Mouse (Mus musculus) kidney, embryonic 15.5 days (tissue): ENCODE measurements at regions not wholly inside any gene's neighbourhood (a gene's known extent, or its start where the extent isn't known, plus 50 kb on each side); places are given as distances from the start of the nearest gene placed in this dataset.

Experiments
- ATAC-seq: fragments of 200-750 bp; cut with Nextera tagmentation; replicated peaks from 2 replicates; pipeline ENCODE4 v1.8.0; 2017; ENCODE audit warnings: moderate TSS enrichment; ENCODE audit not compliant: low FRiP score
- H3K27ac ChIP-seq: fragments of 300-500 bp; sonication (generic); 2 replicates; pipeline ENCODE4 v1.5.1; 2015; ENCODE audit warnings: mild to moderate bottlenecking, inconsistent platforms
- H3K27me3 ChIP-seq: fragments of 300-500 bp; sonication (generic); 2 replicates; pipeline ENCODE4 v1.6.1; 2015; ENCODE audit warnings: inconsistent platforms
- H3K36me3 ChIP-seq: fragments of 300-500 bp; sonication (generic); 2 replicates; pipeline ENCODE4 v1.6.1; 2015; ENCODE audit warnings: inconsistent platforms
- H3K4me1 ChIP-seq: fragments of 300-500 bp; sonication (generic); 2 replicates; pipeline ENCODE4 v1.6.1; 2015; ENCODE audit warnings: inconsistent platforms
- H3K4me2 ChIP-seq: fragments of 300-500 bp; sonication (generic); 2 replicates; pipeline ENCODE4 v1.6.1; 2015; ENCODE audit warnings: moderate library complexity, mild to moderate bottlenecking, inconsistent platforms
- H3K4me3 ChIP-seq: fragments of 300-500 bp; sonication (generic); replicated peaks from 2 replicates; pipeline ENCODE4 v1.5.1; 2015; ENCODE audit warnings: mild to moderate bottlenecking, inconsistent platforms
- H3K9ac ChIP-seq: fragments of 300-500 bp; sonication (generic); 2 replicates; pipeline ENCODE4 v1.6.1; 2015; ENCODE audit warnings: mild to moderate bottlenecking, inconsistent platforms
- H3K9me3 ChIP-seq: fragments of 300-500 bp; sonication (generic); replicated peaks from 2 replicates; pipeline ENCODE4 v1.6.1; 2016; ENCODE audit warnings: inconsistent platforms
- WGBS: fragments of 180-500 bp; shearing (Covaris S2); methylation state at CpG from one replicate; pipeline ENCODE4 v1.1.7; 2015; ENCODE audit warnings: mixed read lengths; 5-methylcytosine and 5-hydroxymethylcytosine counted together

DNA sequence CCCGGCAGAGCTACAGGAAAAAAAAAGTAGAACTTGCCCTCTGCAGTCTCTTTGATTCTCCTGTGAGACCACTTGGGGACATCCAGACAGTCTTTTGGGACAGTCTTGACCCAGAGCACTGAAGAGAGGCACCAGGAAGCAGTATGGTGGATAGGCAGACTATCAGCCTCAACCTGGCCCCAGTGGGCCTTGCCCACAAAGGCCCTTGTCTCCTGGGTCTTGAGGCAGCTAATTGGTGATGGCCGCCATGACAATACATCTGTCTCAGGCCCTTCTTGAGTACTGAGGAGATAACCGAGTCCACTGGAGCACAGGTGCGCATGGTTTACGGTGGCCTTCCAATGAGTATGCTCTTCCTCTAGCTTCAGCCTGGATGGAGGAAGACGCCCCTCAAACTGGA lies 170.6 kb upstream of the Rpl34 start:
- WGBS: 91% methylated on average over 6 of the region's 6 CpGs
- Histone ChIP-seq H3K4me3 (no peak overlapping the region), H3K27me3 (no peaks in the 10 kb centered on the region), H3K4me2 (no peak overlapping the region), H3K9me3 (no peaks in the 10 kb centered on the region), H3K4me1 (peaks cover 12% of the 10 kb centered on the region), H3K36me3 (no peaks in the 10 kb centered on the region), H3K9ac (no peak overlapping the region), H3K27ac (no peak overlapping the region)
- no peak for ATAC-seq

DNA sequence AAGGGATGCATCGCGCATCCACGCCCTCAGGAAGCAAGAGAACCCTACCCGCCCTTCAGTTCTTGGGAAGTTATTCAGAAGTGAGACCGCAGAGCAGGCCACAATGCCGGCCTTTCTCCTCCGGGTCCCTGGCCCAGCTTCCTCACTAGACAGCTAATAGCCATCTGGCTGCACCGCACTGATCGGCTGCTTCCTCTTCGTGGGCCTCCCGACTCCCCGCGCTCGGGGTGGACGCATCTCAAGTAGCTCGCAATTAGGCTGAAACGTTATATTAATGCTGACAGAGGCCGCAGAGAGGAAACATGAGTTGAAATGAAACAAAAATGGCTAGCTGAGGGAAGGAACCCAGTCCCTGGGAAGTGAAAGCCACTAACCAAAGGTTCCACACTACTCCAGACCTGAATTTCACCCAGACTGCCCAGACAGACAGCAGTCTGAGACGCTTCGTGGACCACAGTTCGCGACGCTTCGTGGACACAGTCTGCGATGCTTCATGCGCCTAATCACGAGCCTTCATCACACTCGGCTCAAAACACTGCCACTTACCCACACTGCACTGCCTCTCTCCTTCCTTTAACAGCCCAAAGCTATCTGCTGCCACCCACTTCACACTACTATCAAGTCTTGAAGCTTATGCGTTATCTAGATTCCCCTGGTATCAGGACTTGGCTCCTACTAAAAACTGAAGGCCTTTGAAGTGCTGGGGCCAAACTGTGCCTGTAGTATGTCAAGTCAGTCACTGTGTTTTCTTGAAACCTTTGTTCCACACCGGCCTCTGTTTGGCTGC lies 170.0 kb upstream of the Rpl34 start:
- Histone ChIP-seq H3K9ac (no peak overlapping the region), H3K4me1 (peaks cover 12% of the 10 kb centered on the region), H3K9me3 (no peaks in the 10 kb centered on the region), H3K36me3 (no peaks in the 10 kb centered on the region), H3K27me3 (no peaks in the 10 kb centered on the region), H3K4me2 (peak overlapping the region; percentile 19; the same call in 1 of the 2 replicates), H3K4me3 (no peak overlapping the region), H3K27ac (no peak overlapping the region)
- 71% methylated on average over 30 of the region's 30 CpGs for WGBS
- no peak for ATAC-seq

DNA sequence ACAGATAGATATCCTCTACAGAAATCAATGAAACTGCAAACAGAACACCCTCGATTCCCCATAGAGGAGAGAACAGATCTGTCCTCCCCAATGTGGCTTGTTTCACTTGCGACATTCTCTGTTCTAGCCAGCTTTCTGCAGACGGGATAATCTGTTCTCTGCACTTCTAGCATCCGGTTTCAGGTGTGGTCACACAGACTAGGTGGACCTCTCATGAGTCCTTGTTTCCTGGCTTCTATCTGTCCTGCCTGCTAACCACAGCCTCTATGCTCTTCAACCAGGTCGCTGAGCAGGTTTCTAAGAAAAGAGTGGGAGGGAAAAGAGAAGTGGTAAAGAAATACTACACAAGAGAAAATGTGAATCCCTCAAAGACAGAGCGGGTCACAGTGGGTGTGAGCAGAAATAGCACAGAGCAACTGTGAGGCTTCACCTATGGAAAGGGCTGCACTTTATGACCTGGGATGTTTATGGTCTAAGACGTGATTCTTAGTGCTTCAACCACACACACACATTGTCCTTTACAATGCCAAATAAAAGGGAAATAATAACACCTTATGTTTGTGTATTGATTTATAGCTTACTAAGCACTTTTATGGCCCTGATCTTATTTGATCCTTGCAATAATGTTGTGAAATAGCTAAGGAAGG lies 164.1 kb upstream of the Rpl34 start:
- WGBS: 63% methylated on average over 7 of the region's 7 CpGs

DNA sequence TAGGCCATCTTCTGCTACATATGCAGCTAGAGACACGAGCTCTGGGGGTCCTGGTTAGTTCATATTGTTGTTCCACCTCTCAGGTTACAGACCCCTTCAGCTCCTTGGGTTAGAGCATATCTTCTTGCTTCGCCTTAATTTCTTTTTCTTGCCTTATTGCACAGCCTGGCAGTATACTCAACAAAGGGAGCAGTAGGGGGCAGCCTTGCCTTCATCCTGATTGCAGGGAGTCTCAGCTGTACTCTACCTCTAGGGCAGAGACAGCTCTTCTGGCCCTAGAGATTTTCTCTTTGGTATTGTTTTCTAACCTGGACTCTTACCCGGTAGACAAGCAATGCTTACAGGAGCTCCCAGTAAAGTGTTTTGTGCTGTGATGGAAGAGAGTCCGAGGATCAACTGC lies 161.1 kb upstream of the Rpl34 start:
- H3K4me2 ChIP-seq: no peak overlapping the region
- no peaks in the 10 kb centered on the region for H3K36me3 ChIP-seq
- peaks cover 1% of the 10 kb centered on the region; the same call in 1 of the 2 replicates for H3K4me1 ChIP-seq
- no peak overlapping the region for H3K27ac ChIP-seq
- WGBS: 80% methylated on average over 4 of the region's 4 CpGs
- no peak overlapping the region for H3K4me3 ChIP-seq
- H3K9me3 ChIP-seq: no peaks in the 10 kb centered on the region
- no peaks in the 10 kb centered on the region for H3K27me3 ChIP-seq
- ATAC-seq: no peak
- H3K9ac ChIP-seq: no peak overlapping the region

More for the DNA sequence above, 164.1 kb upstream of the Rpl34 start:
- no peaks in the 10 kb centered on the region for H3K4me1 ChIP-seq
- no peak overlapping the region for H3K9ac ChIP-seq
- H3K4me2 ChIP-seq: no peak overlapping the region
- H3K4me3 ChIP-seq: no peak overlapping the region
- no peak overlapping the region for H3K27ac ChIP-seq
- H3K36me3 ChIP-seq: no peaks in the 10 kb centered on the region
- no peak for ATAC-seq
- no peaks in the 10 kb centered on the region for H3K27me3 ChIP-seq
- no peaks in the 10 kb centered on the region for H3K9me3 ChIP-seq

DNA sequence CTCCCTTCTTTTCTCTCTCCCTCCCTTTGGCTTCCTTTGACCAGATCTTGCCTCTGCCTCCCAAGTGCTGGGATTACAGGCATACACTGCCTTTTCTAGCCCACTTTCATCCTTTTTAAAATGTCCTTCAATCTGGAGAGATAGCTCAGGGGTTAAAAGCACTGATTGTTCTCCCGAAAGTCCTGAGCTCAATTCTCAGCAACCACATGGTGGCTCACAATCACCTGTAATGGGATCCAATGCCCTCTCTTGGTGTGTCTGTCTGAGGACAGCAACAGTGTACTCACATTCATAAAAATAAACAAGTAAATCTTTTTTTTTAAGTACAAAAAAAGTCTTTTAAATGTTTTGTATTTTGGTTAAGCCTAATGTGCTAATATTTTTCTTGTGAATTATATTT lies 158.4 kb upstream of the Rpl34 start:
- H3K27ac ChIP-seq: no peak overlapping the region
- H3K4me1 ChIP-seq: peaks cover 8% of the 10 kb centered on the region; the same call in 1 of the 2 replicates
- no peaks in the 10 kb centered on the region for H3K36me3 ChIP-seq
- no peak overlapping the region for H3K4me2 ChIP-seq
- no peak overlapping the region for H3K4me3 ChIP-seq
- H3K27me3 ChIP-seq: no peaks in the 10 kb centered on the region
- H3K9ac ChIP-seq: no peak overlapping the region
- no peak for ATAC-seq
- H3K9me3 ChIP-seq: no peaks in the 10 kb centered on the region
- 79% methylated on average over 1 of the region's 1 CpGs for WGBS

DNA sequence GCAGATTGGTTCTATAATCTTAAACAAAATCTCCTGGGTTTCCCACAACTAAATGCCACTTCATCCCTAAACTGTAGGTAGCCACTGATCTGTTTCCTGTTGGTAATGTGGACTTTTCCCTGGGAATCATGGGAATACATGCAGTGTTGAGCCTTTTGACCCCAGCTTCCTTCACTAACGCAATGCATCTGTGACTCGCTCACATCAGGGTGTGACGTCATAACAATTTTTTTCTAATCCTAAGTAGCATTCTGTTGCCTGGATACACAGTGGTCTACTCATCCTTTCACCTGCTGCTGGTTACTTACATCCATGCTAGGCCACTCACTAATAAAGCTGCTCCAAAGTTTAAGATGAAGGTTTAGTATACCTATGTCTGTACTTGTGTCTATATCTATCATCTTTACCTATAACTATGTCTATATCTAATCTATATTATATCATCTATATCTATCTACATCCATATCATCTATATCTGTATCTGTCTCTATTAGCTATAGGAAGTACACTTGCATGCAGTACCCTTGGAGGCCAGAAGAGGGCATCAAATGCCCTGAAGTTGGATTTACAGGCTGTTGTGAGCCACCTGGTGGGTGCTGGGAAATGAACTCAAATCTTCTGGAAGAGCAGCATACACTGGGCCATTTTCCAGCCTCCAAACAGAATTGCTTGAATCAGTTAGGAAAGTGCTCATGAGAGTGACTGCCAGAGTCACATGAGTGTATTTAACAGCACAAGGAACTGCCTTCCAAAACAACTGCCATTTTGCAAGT lies 157.5 kb upstream of the Rpl34 start:
- WGBS: 77% methylated on average over 3 of the region's 3 CpGs
- H3K4me2 ChIP-seq: no peak overlapping the region
- no peak for ATAC-seq
- H3K4me3 ChIP-seq: no peak overlapping the region
- H3K9ac ChIP-seq: no peak overlapping the region
- H3K27me3 ChIP-seq: no peaks in the 10 kb centered on the region
- no peaks in the 10 kb centered on the region for H3K9me3 ChIP-seq
- H3K4me1 ChIP-seq: peaks cover 8% of the 10 kb centered on the region; the same call in 1 of the 2 replicates
- no peak overlapping the region for H3K27ac ChIP-seq
- H3K36me3 ChIP-seq: no peaks in the 10 kb centered on the region

DNA sequence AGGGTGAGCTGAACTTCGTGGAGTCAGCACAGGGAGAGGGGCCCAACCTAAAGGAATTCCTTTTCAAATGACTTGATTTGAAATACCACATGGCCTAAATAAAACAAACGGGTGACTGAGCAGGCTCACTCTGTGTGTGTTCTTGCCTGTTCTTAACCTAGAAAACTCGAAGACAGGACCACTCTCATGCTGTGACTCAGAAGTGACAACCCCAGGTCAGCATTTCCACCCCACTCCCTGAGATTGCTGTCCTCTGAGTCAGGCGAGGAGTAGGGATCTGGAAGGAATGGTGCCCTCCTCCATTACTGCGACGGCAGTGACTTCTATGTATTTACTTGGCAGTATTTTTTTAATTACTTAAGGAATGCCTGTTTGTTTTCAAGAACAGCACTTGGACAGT lies 155.8 kb upstream of the Rpl34 start:
- H3K36me3 ChIP-seq: no peaks in the 10 kb centered on the region
- peaks cover 8% of the 10 kb centered on the region; the same call in 1 of the 2 replicates for H3K4me1 ChIP-seq
- peak; percentile 56 for ATAC-seq
- H3K27me3 ChIP-seq: no peaks in the 10 kb centered on the region
- H3K9ac ChIP-seq: no peak overlapping the region
- WGBS: 26% methylated on average over 6 of the region's 6 CpGs
- H3K27ac ChIP-seq: 0 out of 2 replicates have a peak overlapping the region, but pooled peaks have one; percentile 13
- no peak overlapping the region for H3K4me2 ChIP-seq
- H3K4me3 ChIP-seq: no peak overlapping the region
- no peaks in the 10 kb centered on the region for H3K9me3 ChIP-seq

DNA sequence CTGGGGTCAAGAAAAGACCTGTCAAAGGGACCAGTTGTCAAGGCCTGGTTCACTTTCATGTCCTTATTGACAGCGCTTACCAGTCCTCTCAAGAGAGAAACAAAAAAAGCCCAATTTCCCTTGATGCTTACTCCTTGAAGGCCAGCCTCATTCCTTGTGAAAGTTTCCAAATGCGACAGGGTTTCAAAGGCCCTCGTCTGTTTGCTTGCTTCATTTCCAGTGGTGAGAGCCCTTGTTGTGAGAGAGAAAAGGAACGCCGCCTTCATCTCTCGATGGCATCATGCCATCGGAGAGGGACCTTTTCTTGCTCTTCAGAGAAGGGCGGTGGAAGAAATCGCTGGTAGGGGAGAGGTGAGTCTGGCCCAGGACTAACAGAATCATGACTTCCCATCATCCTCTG lies 154.2 kb upstream of the Rpl34 start:
- Histone ChIP-seq H3K9ac (no peak overlapping the region), H3K4me3 (no peak overlapping the region), H3K4me1 (peaks cover 8% of the 10 kb centered on the region; the same call in 1 of the 2 replicates), H3K4me2 (no peak overlapping the region), H3K9me3 (no peaks in the 10 kb centered on the region), H3K27me3 (no peaks in the 10 kb centered on the region), H3K27ac (no peak overlapping the region), H3K36me3 (no peaks in the 10 kb centered on the region)
- no peak for ATAC-seq
- 88% methylated on average over 9 of the region's 9 CpGs for WGBS

DNA sequence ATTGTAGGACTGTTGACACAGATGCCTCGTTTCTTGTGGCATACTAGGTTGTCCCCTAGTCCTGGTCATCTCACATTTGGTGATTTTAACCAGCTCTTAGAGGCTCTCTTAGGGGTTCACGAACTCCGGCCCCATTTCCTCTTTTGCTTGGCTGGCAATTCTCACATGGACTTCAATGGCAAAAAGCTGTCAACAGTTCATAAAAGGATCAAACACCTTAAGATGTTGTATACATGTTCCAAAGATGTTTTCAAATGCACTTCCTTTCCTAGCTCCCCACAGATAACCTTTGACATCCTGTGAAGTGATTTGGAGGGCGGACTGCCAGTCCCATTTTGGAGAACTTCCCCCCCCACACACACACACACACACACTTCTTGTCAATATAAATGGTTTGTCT lies 153.7 kb upstream of the Rpl34 start:
- no peak overlapping the region for H3K4me3 ChIP-seq
- H3K36me3 ChIP-seq: no peaks in the 10 kb centered on the region
- H3K4me2 ChIP-seq: no peak overlapping the region
- peaks cover 8% of the 10 kb centered on the region; the same call in 1 of the 2 replicates for H3K4me1 ChIP-seq
- H3K27me3 ChIP-seq: no peaks in the 10 kb centered on the region
- H3K27ac ChIP-seq: no peak overlapping the region
- H3K9ac ChIP-seq: no peak overlapping the region
- WGBS: 51% methylated on average over 4 of the region's 4 CpGs
- H3K9me3 ChIP-seq: no peaks in the 10 kb centered on the region
- ATAC-seq: no peak

DNA sequence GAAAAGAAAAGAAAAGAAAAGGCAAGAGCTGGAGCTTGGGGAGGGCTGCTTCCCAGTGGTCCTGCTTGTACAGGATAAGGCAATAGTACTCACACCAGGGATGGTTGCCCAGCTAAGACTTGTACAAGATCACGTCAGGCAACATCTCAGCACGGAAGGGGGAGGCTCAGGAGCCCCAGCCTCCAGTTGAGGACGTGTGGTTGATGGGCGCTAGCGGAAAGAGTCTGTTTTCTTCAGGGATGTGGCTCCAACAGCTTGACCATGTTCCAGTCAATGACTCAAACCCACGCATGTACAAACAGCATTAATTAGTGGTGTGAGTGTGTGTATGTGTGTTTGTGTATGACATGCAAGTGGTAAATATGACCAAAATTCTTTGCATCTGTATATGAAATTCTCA lies 153.1 kb upstream of the Rpl34 start:
- Histone ChIP-seq H3K27ac (no peak overlapping the region), H3K4me2 (no peak overlapping the region), H3K9me3 (no peaks in the 10 kb centered on the region), H3K27me3 (no peaks in the 10 kb centered on the region), H3K4me1 (peaks cover 8% of the 10 kb centered on the region; the same call in 1 of the 2 replicates), H3K4me3 (no peak overlapping the region), H3K9ac (no peak overlapping the region), H3K36me3 (no peaks in the 10 kb centered on the region)
- 81% methylated on average over 6 of the region's 6 CpGs for WGBS
- no peak for ATAC-seq

DNA sequence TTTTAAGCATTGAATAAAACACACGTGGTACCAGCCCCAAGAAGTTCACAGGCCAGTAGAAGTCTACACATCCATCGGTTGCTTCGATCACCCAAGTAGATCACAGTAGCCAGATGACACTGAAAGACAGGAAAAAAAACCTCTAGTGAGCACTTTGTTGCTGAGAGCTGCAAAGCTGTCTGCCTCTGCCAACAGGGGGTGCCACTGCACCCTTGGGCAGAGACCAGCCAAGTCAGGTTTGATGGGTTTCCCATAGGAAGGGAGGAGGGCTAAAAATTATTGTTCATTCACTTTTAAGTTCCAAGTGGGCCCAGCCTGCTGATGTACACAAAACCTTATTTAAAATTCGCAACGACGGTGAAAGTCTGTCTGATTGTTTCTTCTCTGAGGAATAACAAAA lies 150.3 kb upstream of the Rpl34 start:
- Histone ChIP-seq H3K9ac (no peak overlapping the region), H3K9me3 (no peaks in the 10 kb centered on the region), H3K4me2 (no peak overlapping the region), H3K4me1 (no peaks in the 10 kb centered on the region), H3K4me3 (no peak overlapping the region), H3K27me3 (no peaks in the 10 kb centered on the region), H3K27ac (no peak overlapping the region), H3K36me3 (no peaks in the 10 kb centered on the region)
- no peak for ATAC-seq
- WGBS: 83% methylated on average over 6 of the region's 6 CpGs

DNA sequence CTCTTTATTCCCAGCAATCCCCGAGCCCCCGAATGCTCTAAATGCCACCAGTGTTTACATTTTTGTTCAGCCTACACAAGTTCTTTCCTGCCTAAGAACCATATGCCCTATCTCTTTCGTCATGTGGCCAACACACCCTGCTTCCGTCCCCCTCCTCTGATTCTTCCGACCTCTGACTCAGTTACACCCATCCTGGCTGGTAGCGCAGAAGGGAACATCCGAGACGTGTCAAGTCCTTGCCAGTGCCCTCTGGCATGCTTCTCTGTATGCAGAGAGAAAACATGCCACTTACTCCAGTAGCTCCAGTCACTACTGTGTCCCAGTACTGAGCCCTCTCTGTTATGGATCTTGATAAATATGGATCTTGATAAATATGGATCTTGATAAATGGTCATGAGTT lies 149.3 kb upstream of the Rpl34 start:
- Histone ChIP-seq H3K9ac (no peak overlapping the region), H3K4me1 (no peaks in the 10 kb centered on the region), H3K9me3 (no peaks in the 10 kb centered on the region), H3K27me3 (no peaks in the 10 kb centered on the region), H3K4me2 (no peak overlapping the region), H3K27ac (no peak overlapping the region), H3K4me3 (no peak overlapping the region), H3K36me3 (no peaks in the 10 kb centered on the region)
- no peak for ATAC-seq
- WGBS: 72% methylated on average over 8 of the region's 8 CpGs
